Mouse (Mus musculus) urinary bladder, postnatal 4 days (tissue): Measurements from ENCODE around the gene Stn1.

ENCODE experiments used
- DNase-seq, 2 experiments: peaks; one replicate each; pipeline ENCODE4 v3.0.0; 2021 to 2022; ENCODE audit warnings: low spot score in 2 of 2

The Stn1 gene

GRCm38 (mm10) chr19:47454167-47455000, 82.9 kb downstream of the Stn1 start:
- DNase-seq, result no peak

GRCm38 (mm10) chr19:47453352-47453751, 84.0 kb downstream of the Stn1 start:
- DNase-seq, result no peak

DNA sequence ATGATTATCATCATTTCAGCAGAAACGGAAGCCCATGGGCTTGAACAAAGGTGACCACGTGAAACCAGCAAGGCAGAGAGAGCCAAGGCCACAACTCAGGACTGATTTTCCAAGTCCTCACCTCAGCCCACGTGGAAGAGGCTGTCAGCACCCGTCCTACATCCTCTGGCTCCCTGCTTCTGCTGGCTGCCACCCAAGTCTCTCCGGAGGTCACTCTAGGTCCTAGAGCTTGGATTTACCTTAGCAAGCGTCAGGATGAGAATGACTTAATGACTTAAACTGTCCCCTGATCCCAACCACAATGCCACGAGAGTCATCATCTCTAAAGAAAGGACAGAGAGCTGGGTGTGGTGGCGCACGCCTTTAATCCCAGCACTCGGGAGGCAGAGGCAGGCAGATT, 84.6 kb downstream of the Stn1 start:
- DNase-seq, result no peak

- no peak for DNase-seq
These were observed 85.1 kb downstream of the Stn1 start for GRCm38 (mm10) chr19:47452211-47452610.

- DNase-seq, result no peak
These were observed 85.7 kb downstream of the Stn1 start for GRCm38 (mm10) chr19:47451476-47452113.
